Mouse (Mus musculus) testis, adult 2 months (tissue): ENCODE data around the gene Fhit.

ENCODE experiments used
- CTCF ChIP-seq: fragments of 200-500 bp; IDR thresholded peaks from 2 replicates; pipeline ENCODE4 v1.5.1; 2012; ENCODE audit warnings: low read depth, mild to moderate bottlenecking, inconsistent platforms, low read length, moderate library complexity; ENCODE audit not compliant: control insufficient read depth, insufficient read depth, insufficient replicate concordance
- POLR2A ChIP-seq: fragments of 200-500 bp; IDR thresholded peaks from 2 replicates; pipeline ENCODE4 v1.6.1; 2012; ENCODE audit warnings: low read depth, mild to moderate bottlenecking, inconsistent platforms, low read length, moderate library complexity; ENCODE audit not compliant: control insufficient read depth

DNA sequence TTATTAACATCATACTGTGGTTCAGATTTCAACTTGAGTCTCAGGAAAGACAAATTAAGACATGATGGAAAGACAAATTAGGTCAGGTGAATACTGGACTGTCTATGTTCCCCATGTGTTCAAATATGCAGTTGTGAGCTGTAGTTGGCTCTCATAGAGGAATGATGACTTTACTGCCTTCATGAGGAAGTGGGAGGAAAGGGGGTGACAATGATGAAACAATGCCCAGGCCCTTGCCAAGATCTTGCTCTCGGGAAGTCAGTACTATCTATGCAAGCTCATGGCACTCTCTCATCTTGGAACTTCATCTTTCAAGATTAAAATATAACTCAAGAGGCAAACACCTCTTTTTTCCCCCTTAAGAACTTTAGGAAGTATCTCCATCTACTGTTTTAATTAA, 849.6 kb downstream of the Fhit start:
- TF ChIP-seq CTCF (no peak), POLR2A (no peak)
